Mouse (Mus musculus) intestine, embryonic 16.5 days (tissue): ENCODE measurements at regions not wholly inside any gene's neighbourhood (a gene's known extent, or its start where the extent isn't known, plus 50 kb on each side); places are given as distances from the start of the nearest gene placed in this dataset.

ENCODE experiments used
- ATAC-seq: fragments of 200-750 bp; cut with Nextera tagmentation; 2 replicates; pipeline ENCODE4 v1.8.0; 2017; ENCODE audit warnings: moderate TSS enrichment, moderate library complexity
- H3K27ac ChIP-seq: fragments of 300-500 bp; sonication (generic); 2 replicates; pipeline ENCODE4 v1.5.1; 2014; ENCODE audit warnings: mild to moderate bottlenecking, low read length
- H3K27me3 ChIP-seq: fragments of 300-500 bp; sonication (generic); replicated peaks from 2 replicates; pipeline ENCODE4 v1.6.1; 2014; ENCODE audit warnings: low read length, control low read depth, mixed read lengths; ENCODE audit not compliant: control insufficient read depth, insufficient read depth
- H3K36me3 ChIP-seq: fragments of 300-500 bp; sonication (generic); 2 replicates; pipeline ENCODE4 v1.6.1; 2014; ENCODE audit warnings: low read length, control low read depth; ENCODE audit not compliant: control insufficient read depth, insufficient read depth
- H3K4me1 ChIP-seq: fragments of 300-500 bp; sonication (generic); 2 replicates; pipeline ENCODE4 v1.6.1; 2014; ENCODE audit warnings: low read length, control low read depth, mixed read lengths; ENCODE audit not compliant: control insufficient read depth, insufficient read depth
- H3K4me2 ChIP-seq: fragments of 300-500 bp; sonication (generic); 2 replicates; pipeline ENCODE4 v1.6.1; 2014; ENCODE audit warnings: low read depth, low read length, control low read depth
- H3K4me3 ChIP-seq: fragments of 300-500 bp; sonication (generic); 2 replicates; pipeline ENCODE4 v1.5.1; 2014; ENCODE audit warnings: mild to moderate bottlenecking, low read length
- H3K9ac ChIP-seq: fragments of 300-500 bp; sonication (generic); 2 replicates; pipeline ENCODE4 v1.6.1; 2014; ENCODE audit warnings: low read depth, low read length
- H3K9me3 ChIP-seq: fragments of 300-500 bp; sonication (generic); 2 replicates; pipeline ENCODE4 v1.6.1; 2016; ENCODE audit warnings: low read length, control low read depth; ENCODE audit not compliant: control insufficient read depth
- WGBS: fragments of 180-500 bp; shearing (Covaris S2); extraction: QIAGEN DNeasy Blood & Tissue Kit; methylation state at CpG from one replicate; pipeline ENCODE4 v1.1.7; 2014; 5-methylcytosine and 5-hydroxymethylcytosine counted together

GRCm38 (mm10) chr14:92764354-92764753 is 1126.1 kb downstream of the Pcdh9 start:
- H3K9ac ChIP-seq: no peak overlapping the region

GRCm38 (mm10) chr14:92754676-92755075 is 1135.8 kb downstream of the Pcdh9 start:
- no peaks in the 10 kb centered on the region for H3K27me3 ChIP-seq
- H3K9ac ChIP-seq: no peak overlapping the region
- no peak overlapping the region for H3K4me2 ChIP-seq
- H3K36me3 ChIP-seq: no peaks in the 10 kb centered on the region
- no peak for ATAC-seq
- no peak overlapping the region for H3K27ac ChIP-seq
- no peak overlapping the region for H3K4me3 ChIP-seq
- 59% methylated on average over 9 of the region's 9 CpGs for WGBS
- H3K9me3 ChIP-seq: no peaks in the 10 kb centered on the region
- H3K4me1 ChIP-seq: no peaks in the 10 kb centered on the region

More at GRCm38 (mm10) chr14:92764354-92764753, 1126.1 kb downstream of the Pcdh9 start:
- Histone ChIP-seq H3K27ac (no peak overlapping the region), H3K4me3 (no peak overlapping the region), H3K4me2 (no peak overlapping the region), H3K4me1 (no peaks in the 10 kb centered on the region), H3K27me3 (no peaks in the 10 kb centered on the region), H3K9me3 (no peaks in the 10 kb centered on the region), H3K36me3 (no peaks in the 10 kb centered on the region)
- no peak for ATAC-seq
- WGBS: 29% methylated on average over 6 of the region's 6 CpGs

GRCm38 (mm10) chr14:92717666-92718065 is 1172.8 kb downstream of the Pcdh9 start:
- Histone ChIP-seq H3K4me2 (no peak overlapping the region), H3K36me3 (no peaks in the 10 kb centered on the region), H3K9ac (no peak overlapping the region), H3K4me1 (no peaks in the 10 kb centered on the region), H3K27me3 (no peaks in the 10 kb centered on the region), H3K4me3 (no peak overlapping the region), H3K9me3 (no peaks in the 10 kb centered on the region), H3K27ac (no peak overlapping the region)
- no peak for ATAC-seq
- 51% methylated on average over 2 of the region's 2 CpGs for WGBS

- no peak for ATAC-seq
- H3K9me3 ChIP-seq: no peaks in the 10 kb centered on the region
- H3K36me3 ChIP-seq: no peaks in the 10 kb centered on the region
- no peak overlapping the region for H3K9ac ChIP-seq
- 86% methylated on average over 1 of the region's 1 CpGs for WGBS
- H3K4me1 ChIP-seq: no peaks in the 10 kb centered on the region
- no peak overlapping the region for H3K4me3 ChIP-seq
- H3K27ac ChIP-seq: no peak overlapping the region
- no peaks in the 10 kb centered on the region for H3K27me3 ChIP-seq
- no peak overlapping the region for H3K4me2 ChIP-seq
Measured at GRCm38 (mm10) chr14:92688151-92688550, 1202.3 kb downstream of the Pcdh9 start.

GRCm38 (mm10) chr14:92687106-92687505 is 1203.4 kb downstream of the Pcdh9 start:
- H3K4me1 ChIP-seq: no peaks in the 10 kb centered on the region
- H3K36me3 ChIP-seq: no peaks in the 10 kb centered on the region
- H3K4me3 ChIP-seq: no peak overlapping the region
- no peak for ATAC-seq
- no peak overlapping the region for H3K9ac ChIP-seq
- no peaks in the 10 kb centered on the region for H3K27me3 ChIP-seq
- no peaks in the 10 kb centered on the region for H3K9me3 ChIP-seq
- 78% methylated on average over 1 of the region's 1 CpGs for WGBS
- H3K4me2 ChIP-seq: no peak overlapping the region
- no peak overlapping the region for H3K27ac ChIP-seq

- Histone ChIP-seq H3K27me3 (no peaks in the 10 kb centered on the region), H3K4me2 (no peak overlapping the region), H3K27ac (no peak overlapping the region), H3K4me1 (no peaks in the 10 kb centered on the region), H3K9me3 (no peaks in the 10 kb centered on the region), H3K9ac (no peak overlapping the region), H3K4me3 (no peak overlapping the region), H3K36me3 (no peaks in the 10 kb centered on the region)
- ATAC-seq: peak; percentile 78
- WGBS: 54% methylated on average over 4 of the region's 4 CpGs
Measured at GRCm38 (mm10) chr14:92678845-92679499, 1211.5 kb downstream of the Pcdh9 start.

GRCm38 (mm10) chr14:92674146-92674545 is 1216.3 kb downstream of the Pcdh9 start:
- Histone ChIP-seq H3K9ac (no peak overlapping the region), H3K27ac (no peak overlapping the region), H3K27me3 (no peaks in the 10 kb centered on the region), H3K4me2 (no peak overlapping the region), H3K4me3 (no peak overlapping the region), H3K4me1 (no peaks in the 10 kb centered on the region), H3K36me3 (no peaks in the 10 kb centered on the region), H3K9me3 (no peaks in the 10 kb centered on the region)
- WGBS: 86% methylated on average over 3 of the region's 3 CpGs
- no peak for ATAC-seq
